Mouse (Mus musculus) forebrain, embryonic 15.5 days (tissue): ENCODE results near the gene Rhox7b. TPM values are rescaled to one million over a fixed set of nuclear protein-coding genes. Genes with fewer than 3 reads are reported as not detected.
"Not testable (repeated sequence)": the region's sequence is repeated elsewhere in the genome, so short reads cannot be mapped to it uniquely, and the experiment has no call there.

ENCODE experiments used
- ATAC-seq: fragments of 200-750 bp; cut with Nextera tagmentation; replicated peaks from 2 replicates; pipeline ENCODE4 v1.8.0; 2017; ENCODE audit warnings: mild to moderate bottlenecking, moderate TSS enrichment, moderate library complexity
- H3K27ac ChIP-seq: fragments of 300-500 bp; sonication (generic); replicated peaks from 2 replicates; pipeline ENCODE4 v1.5.1; 2015; ENCODE audit warnings: mild to moderate bottlenecking, inconsistent platforms
- H3K27me3 ChIP-seq: fragments of 300-500 bp; sonication (generic); 2 replicates; pipeline ENCODE4 v1.6.1; 2015; ENCODE audit warnings: inconsistent platforms
- H3K36me3 ChIP-seq: fragments of 300-500 bp; sonication (generic); 2 replicates; pipeline ENCODE4 v1.6.1; 2015; ENCODE audit warnings: mild to moderate bottlenecking, inconsistent platforms
- H3K4me1 ChIP-seq: fragments of 300-500 bp; sonication (generic); 2 replicates; pipeline ENCODE4 v1.6.1; 2015; ENCODE audit warnings: inconsistent platforms
- H3K4me2 ChIP-seq: fragments of 300-500 bp; sonication (generic); replicated peaks from 2 replicates; pipeline ENCODE4 v1.6.1; 2015; ENCODE audit warnings: mild to moderate bottlenecking, inconsistent platforms
- H3K4me3 ChIP-seq: fragments of 300-500 bp; sonication (generic); 2 replicates; pipeline ENCODE4 v1.5.1; 2015; ENCODE audit warnings: mild to moderate bottlenecking, inconsistent platforms
- H3K9ac ChIP-seq: fragments of 300-500 bp; sonication (generic); replicated peaks from 2 replicates; pipeline ENCODE4 v1.6.1; 2015; ENCODE audit warnings: mild to moderate bottlenecking, inconsistent platforms
- H3K9me3 ChIP-seq: fragments of 300-500 bp; sonication (generic); 2 replicates; pipeline ENCODE4 v1.6.1; 2016; ENCODE audit warnings: inconsistent platforms
- WGBS: fragments of 180-500 bp; shearing (Covaris S2); methylation state at CpG from one replicate; pipeline ENCODE4 v1.1.7; 2015; ENCODE audit warnings: mixed read lengths; 5-methylcytosine and 5-hydroxymethylcytosine counted together
- polyA plus RNA-seq: library from polyadenylated mRNA; unstranded; fragments of >200 nt; fragmentation: Nextera tagmentation; extraction: Ambion mirVana; gene quantifications from 2 replicates; pipeline ENCODE4 v1.2.1, GENCODE M21; 2015

The Rhox7b gene
- not detected in 2 replicates for polyA plus RNA-seq

- H3K27ac ChIP-seq, H3K9ac ChIP-seq, H3K4me3 ChIP-seq, H3K36me3 ChIP-seq, H3K4me1 ChIP-seq, H3K4me2 ChIP-seq, ATAC-seq, H3K27me3 ChIP-seq, H3K9me3 ChIP-seq: not testable (repeated sequence)
- WGBS, result 87% methylated on average over 9 of the region's 9 CpGs
Observed at GRCm38 (mm10) chrX:37897132-37897531, at the start of gene Rhox7b. TSS of gene Rhox7b (minus strand) at chrX:37897232.

- H3K4me2 ChIP-seq, result no peak overlapping the region
- H3K27ac ChIP-seq, result no peak overlapping the region
- no peaks in the 10 kb centered on the region for H3K9me3 ChIP-seq
- no peaks in the 10 kb centered on the region for H3K36me3 ChIP-seq
- H3K9ac ChIP-seq, result no peak overlapping the region
- H3K4me1 ChIP-seq, result no peaks in the 10 kb centered on the region
- WGBS, result 71% methylated on average over 4 of the region's 4 CpGs
- no peak overlapping the region for H3K4me3 ChIP-seq
- ATAC-seq, result no peak
- no peaks in the 10 kb centered on the region for H3K27me3 ChIP-seq
Observed at GRCm38 (mm10) chrX:37916311-37916710, 19.3 kb upstream of the Rhox7b start.

GRCm38 (mm10) chrX:37908581-37908980 is 11.5 kb upstream of the Rhox7b start:
- Histone ChIP-seq H3K4me2 (no peak overlapping the region), H3K36me3 (no peaks in the 10 kb centered on the region), H3K4me1 (no peaks in the 10 kb centered on the region), H3K27ac (no peak overlapping the region), H3K4me3 (no peak overlapping the region), H3K9me3 (no peaks in the 10 kb centered on the region), H3K27me3 (no peaks in the 10 kb centered on the region), H3K9ac (no peak overlapping the region)
- 53% methylated on average over 7 of the region's 7 CpGs for WGBS
- no peak for ATAC-seq

GRCm38 (mm10) chrX:37903727-37904126 is 6.7 kb upstream of the Rhox7b start:
- no peak for ATAC-seq
- Histone ChIP-seq H3K9ac (no peak overlapping the region), H3K4me1 (no peaks in the 10 kb centered on the region), H3K36me3 (no peaks in the 10 kb centered on the region), H3K27ac (no peak overlapping the region), H3K27me3 (no peaks in the 10 kb centered on the region), H3K4me3 (no peak overlapping the region), H3K4me2 (no peak overlapping the region), H3K9me3 (no peaks in the 10 kb centered on the region)
- 78% methylated on average over 5 of the region's 5 CpGs for WGBS

- H3K27me3 ChIP-seq, ATAC-seq, H3K4me2 ChIP-seq, H3K4me1 ChIP-seq, H3K9ac ChIP-seq, H3K27ac ChIP-seq, H3K9me3 ChIP-seq, H3K36me3 ChIP-seq, H3K4me3 ChIP-seq: not testable (repeated sequence)
- 93% methylated on average over 10 of the region's 18 CpGs for WGBS
Observed at GRCm38 (mm10) chrX:37901670-37902069, 4.6 kb upstream of the Rhox7b start, which contains the start of gene Rhox9. TSS of gene Rhox9 (minus strand) at chrX:37901770.

GRCm38 (mm10) chrX:37878844-37879243 is 18.2 kb downstream of the Rhox7b start, which contains the start of gene Rhox8:
TSS of gene Rhox8 (minus strand) at chrX:37878944.
- Histone ChIP-seq H3K27ac (no peak within 1 kb of the TSS), H3K4me2 (no peak within 1 kb of the TSS), H3K9ac (no peak within 1 kb of the TSS), H3K4me1 (no peaks in the 10 kb centered on the region), H3K4me3 (no peak within 1 kb of the TSS), H3K27me3 (no peaks in the 10 kb centered on the region), H3K36me3 (no peaks in the 10 kb centered on the region), H3K9me3 (no peaks in the 10 kb centered on the region)
- WGBS, result 81% methylated on average over 4 of the region's 4 CpGs
- no peak for ATAC-seq

GRCm38 (mm10) chrX:37871641-37872040 is 25.4 kb downstream of the Rhox7b start:
- Histone ChIP-seq H3K4me2 (no peak overlapping the region), H3K9me3 (no peaks in the 10 kb centered on the region), H3K27ac (no peak overlapping the region), H3K4me3 (no peak overlapping the region), H3K4me1 (no peaks in the 10 kb centered on the region), H3K27me3 (no peaks in the 10 kb centered on the region), H3K9ac (no peak overlapping the region), H3K36me3 (no peaks in the 10 kb centered on the region)
- no peak for ATAC-seq
- 89% methylated on average over 2 of the region's 2 CpGs for WGBS

Other genes starting within 250 kb of the Rhox7b start
- gene Rhox4g, start 245.9 kb downstream of the Rhox7b start, polyA plus RNA-seq, result not detected in 2 replicates
- gene Rhox3h, start 228.5 kb downstream of the Rhox7b start, polyA plus RNA-seq, result not detected in 2 replicates
- not detected in 2 replicates for gene Rhox2h, start 224.0 kb downstream of the Rhox7b start, polyA plus RNA-seq
- not detected in 2 replicates for gene Rhox5, start 92.4 kb downstream of the Rhox7b start, polyA plus RNA-seq
- not detected in 2 replicates for gene Rhox6, start 70.3 kb downstream of the Rhox7b start, polyA plus RNA-seq
- gene Rhox7a, start 65.5 kb downstream of the Rhox7b start, polyA plus RNA-seq, result not detected in 2 replicates
- gene Rhox8, start 18.3 kb downstream of the Rhox7b start, polyA plus RNA-seq, result not detected in 2 replicates
- not detected in 2 replicates for gene Rhox9, start 4.5 kb upstream of the Rhox7b start, polyA plus RNA-seq
- not detected in 2 replicates for gene Btg1-ps1, start 121.6 kb upstream of the Rhox7b start, polyA plus RNA-seq
- gene Btg1-ps2, start 145.9 kb upstream of the Rhox7b start, polyA plus RNA-seq, result not detected in 2 replicates
- not detected in 2 replicates for gene Rhox10, start 169.2 kb upstream of the Rhox7b start, polyA plus RNA-seq
- gene Rhox11, start 187.9 kb upstream of the Rhox7b start, polyA plus RNA-seq, result not detected in 2 replicates
- gene Rhox12, start 213.7 kb upstream of the Rhox7b start, polyA plus RNA-seq, result not detected in 2 replicates
- gene Rhox13, start 224.0 kb upstream of the Rhox7b start, polyA plus RNA-seq, result not detected in 2 replicates